Mouse (Mus musculus): Measurements from ENCODE around the gene Btg1. TPM values are rescaled to one million over a fixed set of nuclear protein-coding genes. Genes with fewer than 3 reads are reported as not detected.

The Btg1 gene
- polyA plus RNA-seq, 1 experiment from 2014 or later = 88.1 TPM

- Histone ChIP-seq H3K4me2 (ENCODE audit: low read length) (no peak overlapping the region), H3K4me3 (ENCODE audit: control insufficient read depth in 1 of 2, insufficient read depth in 1 of 2, low read depth in 1 of 2, low read length in 2 of 2) (no peak overlapping the region), H3K27me3 (ENCODE audit: control insufficient read depth, insufficient read depth, low read length) (no peaks in the 10 kb centered on the region), H3K4me1 (ENCODE audit: control insufficient read depth in 2 of 2, insufficient read depth in 2 of 2, low read length in 2 of 2) (no peaks in the 10 kb centered on the region), H3K9ac (ENCODE audit: low read length) (no peak overlapping the region), H3K27ac (replicated peaks in 1 of 2; ENCODE audit: control insufficient read depth in 1 of 2, insufficient read depth in 1 of 2, low read depth in 2 of 2, low read length in 2 of 2) (no peak overlapping the region), H3K9me3 (ENCODE audit: control insufficient read depth, low read length) (no peaks in the 10 kb centered on the region), H3K36me3 (ENCODE audit: control insufficient read depth, insufficient read depth, low read length) (no peaks in the 10 kb centered on the region)
- ATAC-seq (ENCODE audit: insufficient number of reproducible peaks, insufficient read depth, low FRiP score, low read depth) = no peak
- WGBS = 66% methylated on average over 6 of the region's 6 CpGs
These were observed 35.6 kb upstream of the Btg1 start for GRCm38 (mm10) chr10:96581232-96581631.

- H3K4me3 ChIP-seq (ENCODE audit: control insufficient read depth in 1 of 2, insufficient read depth in 1 of 2, low read depth in 1 of 2, low read length in 2 of 2) = no peak overlapping the region
- H3K9me3 ChIP-seq (ENCODE audit: control insufficient read depth, low read length) = no peaks in the 10 kb centered on the region
- H3K36me3 ChIP-seq (ENCODE audit: control insufficient read depth, insufficient read depth, low read length) = no peaks in the 10 kb centered on the region
- no peaks in the 10 kb centered on the region for H3K4me1 ChIP-seq (ENCODE audit: control insufficient read depth in 2 of 2, insufficient read depth in 2 of 2, low read length in 2 of 2)
- no peak overlapping the region for H3K27ac ChIP-seq (replicated peaks in 1 of 2; ENCODE audit: control insufficient read depth in 1 of 2, insufficient read depth in 1 of 2, low read depth in 2 of 2, low read length in 2 of 2)
- no peaks in the 10 kb centered on the region for H3K27me3 ChIP-seq (ENCODE audit: control insufficient read depth, insufficient read depth, low read length)
- H3K4me2 ChIP-seq (ENCODE audit: low read length) = no peak overlapping the region
- WGBS = 78% methylated on average over 4 of the region's 4 CpGs
- H3K9ac ChIP-seq (ENCODE audit: low read length) = no peak overlapping the region
- ATAC-seq (ENCODE audit: insufficient number of reproducible peaks, insufficient read depth, low FRiP score, low read depth) = no peak
These were observed 30.5 kb upstream of the Btg1 start for GRCm38 (mm10) chr10:96586191-96586880.

GRCm38 (mm10) chr10:96586881-96587217 lies 30.0 kb upstream of the Btg1 start:
- H3K36me3 ChIP-seq (ENCODE audit: control insufficient read depth, insufficient read depth, low read length) = no peaks in the 10 kb centered on the region
- no peak overlapping the region for H3K27ac ChIP-seq (replicated peaks in 1 of 2; ENCODE audit: control insufficient read depth in 1 of 2, insufficient read depth in 1 of 2, low read depth in 2 of 2, low read length in 2 of 2)
- 83% methylated on average over 4 of the region's 4 CpGs for WGBS
- H3K9ac ChIP-seq (ENCODE audit: low read length) = no peak overlapping the region
- H3K27me3 ChIP-seq (ENCODE audit: control insufficient read depth, insufficient read depth, low read length) = no peaks in the 10 kb centered on the region
- H3K9me3 ChIP-seq (ENCODE audit: control insufficient read depth, low read length) = no peaks in the 10 kb centered on the region
- no peak for ATAC-seq (ENCODE audit: insufficient number of reproducible peaks, insufficient read depth, low FRiP score, low read depth)
- no peak overlapping the region for H3K4me2 ChIP-seq (ENCODE audit: low read length)
- H3K4me3 ChIP-seq (ENCODE audit: control insufficient read depth in 1 of 2, insufficient read depth in 1 of 2, low read depth in 1 of 2, low read length in 2 of 2) = no peak overlapping the region
- H3K4me1 ChIP-seq (ENCODE audit: control insufficient read depth in 2 of 2, insufficient read depth in 2 of 2, low read length in 2 of 2) = no peaks in the 10 kb centered on the region

- Histone ChIP-seq H3K4me3 (ENCODE audit: control insufficient read depth in 1 of 2, insufficient read depth in 1 of 2, low read depth in 1 of 2, low read length in 2 of 2) (no peak overlapping the region), H3K27ac (replicated peaks in 1 of 2; ENCODE audit: control insufficient read depth in 1 of 2, insufficient read depth in 1 of 2, low read depth in 2 of 2, low read length in 2 of 2) (no peak overlapping the region), H3K9me3 (ENCODE audit: control insufficient read depth, low read length) (no peaks in the 10 kb centered on the region), H3K4me2 (ENCODE audit: low read length) (no peak overlapping the region), H3K36me3 (ENCODE audit: control insufficient read depth, insufficient read depth, low read length) (no peaks in the 10 kb centered on the region), H3K27me3 (ENCODE audit: control insufficient read depth, insufficient read depth, low read length) (no peaks in the 10 kb centered on the region), H3K9ac (ENCODE audit: low read length) (no peak overlapping the region), H3K4me1 (ENCODE audit: control insufficient read depth in 2 of 2, insufficient read depth in 2 of 2, low read length in 2 of 2) (no peaks in the 10 kb centered on the region)
- 59% methylated on average over 6 of the region's 6 CpGs for WGBS
- no peak for ATAC-seq (ENCODE audit: insufficient number of reproducible peaks, insufficient read depth, low FRiP score, low read depth)
These were observed 28.6 kb upstream of the Btg1 start for GRCm38 (mm10) chr10:96588233-96588632.

GRCm38 (mm10) chr10:96589781-96590180 lies 27.0 kb upstream of the Btg1 start:
- ATAC-seq (ENCODE audit: insufficient number of reproducible peaks, insufficient read depth, low FRiP score, low read depth) = no peak
- 80% methylated on average over 5 of the region's 5 CpGs for WGBS

GRCm38 (mm10) chr10:96592089-96592488 lies 24.7 kb upstream of the Btg1 start:
- no peak for ATAC-seq (ENCODE audit: insufficient number of reproducible peaks, insufficient read depth, low FRiP score, low read depth)
- Histone ChIP-seq H3K4me2 (ENCODE audit: low read length) (no peak overlapping the region), H3K4me1 (ENCODE audit: control insufficient read depth in 2 of 2, insufficient read depth in 2 of 2, low read length in 2 of 2) (no peaks in the 10 kb centered on the region), H3K27ac (replicated peaks in 1 of 2; ENCODE audit: control insufficient read depth in 1 of 2, insufficient read depth in 1 of 2, low read depth in 2 of 2, low read length in 2 of 2) (no peak overlapping the region), H3K36me3 (ENCODE audit: control insufficient read depth, insufficient read depth, low read length) (no peaks in the 10 kb centered on the region), H3K27me3 (ENCODE audit: control insufficient read depth, insufficient read depth, low read length) (no peaks in the 10 kb centered on the region), H3K9ac (ENCODE audit: low read length) (no peak overlapping the region), H3K9me3 (ENCODE audit: control insufficient read depth, low read length) (no peaks in the 10 kb centered on the region), H3K4me3 (ENCODE audit: control insufficient read depth in 1 of 2, insufficient read depth in 1 of 2, low read depth in 1 of 2, low read length in 2 of 2) (no peak overlapping the region)
- 68% methylated on average over 1 of the region's 2 CpGs for WGBS

More at GRCm38 (mm10) chr10:96589781-96590180, 27.0 kb upstream of the Btg1 start:
- no peaks in the 10 kb centered on the region for H3K4me1 ChIP-seq (ENCODE audit: control insufficient read depth in 2 of 2, insufficient read depth in 2 of 2, low read length in 2 of 2)
- H3K27ac ChIP-seq (replicated peaks in 1 of 2; ENCODE audit: control insufficient read depth in 1 of 2, insufficient read depth in 1 of 2, low read depth in 2 of 2, low read length in 2 of 2) = no peak overlapping the region
- H3K4me2 ChIP-seq (ENCODE audit: low read length) = no peak overlapping the region
- no peaks in the 10 kb centered on the region for H3K27me3 ChIP-seq (ENCODE audit: control insufficient read depth, insufficient read depth, low read length)
- H3K9me3 ChIP-seq (ENCODE audit: control insufficient read depth, low read length) = no peaks in the 10 kb centered on the region
- H3K9ac ChIP-seq (ENCODE audit: low read length) = no peak overlapping the region
- H3K36me3 ChIP-seq (ENCODE audit: control insufficient read depth, insufficient read depth, low read length) = no peaks in the 10 kb centered on the region
- H3K4me3 ChIP-seq (ENCODE audit: control insufficient read depth in 1 of 2, insufficient read depth in 1 of 2, low read depth in 1 of 2, low read length in 2 of 2) = no peak overlapping the region

GRCm38 (mm10) chr10:96595435-96596132 lies 21.2 kb upstream of the Btg1 start:
- Histone ChIP-seq H3K27ac (replicated peaks in 1 of 2; ENCODE audit: control insufficient read depth in 1 of 2, insufficient read depth in 1 of 2, low read depth in 2 of 2, low read length in 2 of 2) (no peak overlapping the region), H3K27me3 (ENCODE audit: control insufficient read depth, insufficient read depth, low read length) (no peaks in the 10 kb centered on the region), H3K4me1 (ENCODE audit: control insufficient read depth in 2 of 2, insufficient read depth in 2 of 2, low read length in 2 of 2) (no peaks in the 10 kb centered on the region), H3K4me2 (ENCODE audit: low read length) (no peak overlapping the region), H3K9me3 (ENCODE audit: control insufficient read depth, low read length) (no peaks in the 10 kb centered on the region), H3K4me3 (ENCODE audit: control insufficient read depth in 1 of 2, insufficient read depth in 1 of 2, low read depth in 1 of 2, low read length in 2 of 2) (no peak overlapping the region), H3K36me3 (ENCODE audit: control insufficient read depth, insufficient read depth, low read length) (no peaks in the 10 kb centered on the region), H3K9ac (ENCODE audit: low read length) (no peak overlapping the region)
- WGBS = 83% methylated on average over 10 of the region's 10 CpGs
- no peak for ATAC-seq (ENCODE audit: insufficient number of reproducible peaks, insufficient read depth, low FRiP score, low read depth)

GRCm38 (mm10) chr10:96596411-96596810 lies 20.4 kb upstream of the Btg1 start:
- Histone ChIP-seq H3K9me3 (ENCODE audit: control insufficient read depth, low read length) (no peaks in the 10 kb centered on the region), H3K9ac (ENCODE audit: low read length) (no peak overlapping the region), H3K4me3 (ENCODE audit: control insufficient read depth in 1 of 2, insufficient read depth in 1 of 2, low read depth in 1 of 2, low read length in 2 of 2) (no peak overlapping the region), H3K4me1 (ENCODE audit: control insufficient read depth in 2 of 2, insufficient read depth in 2 of 2, low read length in 2 of 2) (no peaks in the 10 kb centered on the region), H3K36me3 (ENCODE audit: control insufficient read depth, insufficient read depth, low read length) (no peaks in the 10 kb centered on the region), H3K4me2 (ENCODE audit: low read length) (no peak overlapping the region), H3K27ac (replicated peaks in 1 of 2; ENCODE audit: control insufficient read depth in 1 of 2, insufficient read depth in 1 of 2, low read depth in 2 of 2, low read length in 2 of 2) (no peak overlapping the region), H3K27me3 (ENCODE audit: control insufficient read depth, insufficient read depth, low read length) (no peaks in the 10 kb centered on the region)
- WGBS = 90% methylated on average over 7 of the region's 7 CpGs
- ATAC-seq (ENCODE audit: insufficient number of reproducible peaks, insufficient read depth, low FRiP score, low read depth) = no peak
